Mouse (Mus musculus) embryo, embryonic 11 days (tissue): ENCODE data around the gene Kcnh1.

ENCODE experiments used
- DNase-seq: peaks from one replicate; pipeline ENCODE4 v3.0.0-alpha.2; 2015

Kcnh1 gene

GRCm38 (mm10) chr1:192533016-192533415 is 342.4 kb downstream of the Kcnh1 start:
- DNase-seq = no peak

- no peak for DNase-seq
Measured at GRCm38 (mm10) chr1:192536440-192536839, 345.9 kb downstream of the Kcnh1 start.

DNA sequence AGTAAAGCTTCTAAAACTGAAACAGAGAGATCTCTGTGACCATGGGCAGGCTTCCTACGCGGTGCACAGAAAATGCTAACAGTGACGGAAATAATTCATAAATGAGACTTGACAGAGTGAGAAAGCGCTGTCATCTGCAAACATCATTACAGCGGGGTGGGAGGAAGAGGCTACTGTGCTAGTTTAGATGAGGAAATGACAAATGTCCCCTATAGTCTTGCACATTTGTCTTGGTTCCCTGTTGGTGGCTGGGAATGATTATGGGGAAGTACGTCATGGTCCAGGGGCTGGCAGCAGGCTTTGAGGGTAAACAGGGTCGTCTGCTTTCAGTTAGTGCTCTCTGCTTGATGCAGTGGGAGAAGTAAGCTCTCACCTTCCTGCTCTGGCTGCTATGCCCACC is 346.6 kb downstream of the Kcnh1 start:
- DNase-seq = peak; percentile 32

- DNase-seq = no peak
Measured at GRCm38 (mm10) chr1:192542093-192542492, 351.5 kb downstream of the Kcnh1 start.

- DNase-seq = no peak
Measured at GRCm38 (mm10) chr1:192543686-192544085, 353.1 kb downstream of the Kcnh1 start.

GRCm38 (mm10) chr1:192544091-192544490 is 353.5 kb downstream of the Kcnh1 start:
- DNase-seq = peak; percentile 27

DNA sequence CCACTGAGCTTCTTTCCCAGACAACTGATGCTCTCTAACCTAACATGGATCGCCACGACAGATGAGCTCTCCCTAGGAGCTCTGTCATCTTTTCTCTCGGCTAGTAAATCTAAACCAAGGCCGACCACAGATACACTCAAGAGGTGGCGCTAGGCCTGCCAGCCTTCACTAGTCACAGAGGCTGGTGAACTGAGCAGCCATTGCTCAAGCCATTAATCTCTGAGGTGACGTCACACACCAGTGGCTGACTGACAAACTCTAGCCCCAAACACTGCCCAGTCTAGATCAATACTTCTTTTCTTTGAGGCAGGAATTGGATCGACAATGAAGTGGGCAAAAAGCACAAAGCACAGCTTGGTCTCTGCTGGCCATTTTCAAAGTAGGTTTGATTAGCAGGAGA is 354.3 kb downstream of the Kcnh1 start:
- no peak for DNase-seq

- no peak for DNase-seq
Measured at GRCm38 (mm10) chr1:192546843-192547242, 356.3 kb downstream of the Kcnh1 start.

DNA sequence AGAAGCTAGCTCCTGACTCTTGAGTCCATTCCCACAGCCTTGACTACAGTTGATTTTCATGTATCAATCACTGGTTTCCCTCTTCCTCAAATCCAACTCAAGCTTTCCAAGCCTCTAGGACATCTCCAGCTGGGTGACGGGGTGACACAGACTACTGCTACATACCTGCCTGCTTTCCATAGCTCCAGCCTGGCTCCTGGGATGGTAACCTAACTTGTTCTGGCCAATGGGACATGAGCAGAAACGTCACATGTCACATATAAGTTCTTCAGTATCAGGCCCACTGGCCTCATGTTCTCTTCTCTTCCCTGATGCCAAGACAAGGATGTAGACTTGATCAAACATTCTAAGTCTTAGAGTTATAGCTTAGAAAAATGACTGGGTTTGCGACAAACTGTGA is 360.0 kb downstream of the Kcnh1 start:
- no peak for DNase-seq

DNA sequence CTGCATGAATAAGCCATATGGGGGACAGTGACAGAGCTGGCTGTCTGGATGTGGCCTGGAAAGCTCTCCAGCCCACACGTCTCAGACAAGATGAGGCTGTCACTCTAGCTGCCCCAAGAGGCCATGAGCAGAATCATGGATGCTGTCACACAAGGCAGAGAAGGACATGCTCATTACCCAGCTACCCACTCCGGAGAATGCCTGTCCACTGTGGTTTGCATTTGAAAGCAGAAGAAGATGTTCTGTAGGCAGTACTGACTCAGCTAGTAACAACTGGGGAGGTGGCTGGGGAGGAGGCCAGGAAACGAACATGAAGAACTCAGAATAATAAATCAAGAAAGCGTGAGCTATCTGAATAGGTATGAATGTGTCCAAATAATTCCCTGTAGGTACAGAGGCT is 364.9 kb downstream of the Kcnh1 start:
- DNase-seq = no peak

GRCm38 (mm10) chr1:192557978-192558594 is 367.5 kb downstream of the Kcnh1 start:
- DNase-seq = peak; percentile 23

DNA sequence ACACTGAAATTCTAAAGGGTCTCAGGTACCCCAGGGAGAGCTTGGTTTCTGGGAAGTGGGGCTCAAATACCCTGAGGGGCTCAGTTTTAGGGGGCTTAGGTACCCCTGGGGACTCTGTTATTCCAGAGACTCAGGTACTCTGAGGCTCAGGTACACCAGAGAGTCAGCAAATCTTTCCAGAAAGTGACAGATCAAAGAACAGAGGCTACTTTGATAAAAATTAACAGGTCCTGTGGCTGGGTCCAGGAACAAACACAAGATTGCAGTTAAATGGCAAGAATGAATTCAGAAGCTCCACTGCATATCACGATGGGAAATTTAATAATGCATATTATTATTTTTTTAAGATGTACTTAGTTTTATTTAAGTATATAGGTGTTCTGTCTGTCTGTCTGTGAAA is 368.8 kb downstream of the Kcnh1 start:
- DNase-seq = no peak
